Mouse (Mus musculus): ENCODE data around the gene Gm16253. TPM values are rescaled to one million over a fixed set of nuclear protein-coding genes. Genes with fewer than 3 reads are reported as not detected.

Gene Gm16253
- total RNA-seq, 2 experiments from 2014 or later = not detected

DNA sequence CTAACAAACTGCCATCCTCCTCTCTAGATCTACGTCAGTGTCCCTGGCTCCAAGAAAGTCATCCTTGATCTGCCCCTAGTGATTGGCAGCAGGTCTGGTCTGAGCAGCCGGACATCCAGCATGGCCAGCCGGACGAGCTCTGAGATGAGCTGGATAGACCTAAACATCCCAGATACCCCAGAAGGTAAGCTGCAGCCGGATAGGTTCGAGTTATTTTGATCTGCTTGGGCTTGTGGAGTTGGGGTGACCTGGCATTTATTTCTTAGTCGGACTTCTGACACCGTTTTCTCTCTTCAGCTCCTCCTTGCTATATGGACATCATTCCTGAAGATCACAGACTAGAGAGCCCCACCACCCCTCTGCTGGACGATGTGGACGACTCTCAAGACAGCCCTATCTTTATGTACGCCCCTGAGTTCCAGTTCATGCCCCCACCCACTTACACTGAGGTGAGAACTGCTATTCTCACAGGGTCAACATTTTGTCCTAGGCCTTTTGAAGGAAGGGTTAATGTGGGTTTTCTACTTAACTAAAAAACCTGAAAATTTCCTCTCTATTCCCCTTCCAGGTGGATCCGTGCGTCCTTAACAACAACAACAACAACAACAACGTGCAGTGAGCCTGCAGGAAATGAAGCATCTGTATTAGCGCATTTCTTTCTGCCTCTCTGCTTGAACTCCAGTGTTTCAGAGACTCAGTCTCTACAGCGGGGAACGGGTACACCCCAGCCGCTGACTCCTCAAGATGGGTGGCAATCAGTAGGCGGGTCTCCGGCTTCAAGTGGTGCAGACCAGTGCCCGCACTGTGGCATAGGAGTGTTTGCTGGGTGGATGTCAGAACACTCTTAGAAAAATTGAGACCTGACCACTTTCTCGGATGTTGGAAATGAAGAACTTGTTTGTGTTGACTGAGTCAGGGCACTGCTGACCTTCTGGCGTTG lies 16.6 kb upstream of the Gm16253 start:
- TF ChIP-seq CTCF (conservative IDR thresholded peaks at IDR 0.05) = no peak
- peak overlapping the region; percentile 62; the same call in 1 of the 2 replicates for H3K27ac ChIP-seq
- H3K4me3 ChIP-seq = peak overlapping the region; percentile 66
- no peak for DNase-seq (ENCODE audit: low spot score in 2 of 2)

DNA sequence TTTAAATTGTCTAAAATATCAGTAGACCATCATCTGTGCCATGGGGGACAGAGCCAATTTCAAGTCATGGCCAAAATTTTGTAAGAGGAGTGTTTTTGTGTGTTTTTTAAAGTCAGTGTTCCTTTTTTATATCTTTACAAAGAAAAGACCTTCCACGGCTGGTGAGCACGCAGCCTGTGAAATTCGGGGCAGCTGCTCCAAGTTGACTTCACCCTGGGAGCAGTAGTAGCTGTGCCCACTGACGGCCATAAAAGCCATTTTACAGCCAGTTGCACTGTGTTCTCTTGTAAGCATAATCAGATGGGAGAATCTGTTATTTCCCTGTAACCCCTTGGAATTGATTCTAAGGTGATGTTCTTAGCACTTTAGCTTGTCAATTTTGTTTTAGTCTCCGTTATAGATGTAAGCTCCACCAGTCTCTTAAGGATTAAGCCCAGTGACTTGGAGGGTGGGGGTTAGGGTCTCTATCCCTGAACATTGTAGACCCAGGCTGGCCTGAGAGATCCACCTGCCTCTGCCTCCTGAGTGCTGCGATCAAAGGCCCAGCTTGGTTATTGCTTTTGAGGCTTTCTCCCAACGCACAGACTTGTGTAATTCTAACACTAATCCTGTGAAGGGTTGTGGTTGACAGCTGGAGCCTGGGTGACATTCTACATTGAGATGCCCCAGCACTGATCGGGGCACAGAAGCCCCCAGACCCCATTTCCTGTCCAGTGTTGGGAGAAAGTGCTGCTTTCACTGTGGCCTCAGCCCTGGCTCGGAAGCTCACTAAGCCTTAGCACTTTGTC lies 15.7 kb upstream of the Gm16253 start:
- TF ChIP-seq CTCF (conservative IDR thresholded peaks at IDR 0.05) = no peak
- peak overlapping the region; percentile 66 for H3K4me3 ChIP-seq
- H3K27ac ChIP-seq = peak overlapping the region; percentile 62; the same call in 1 of the 2 replicates
- DNase-seq (ENCODE audit: low spot score in 2 of 2) = no peak

DNA sequence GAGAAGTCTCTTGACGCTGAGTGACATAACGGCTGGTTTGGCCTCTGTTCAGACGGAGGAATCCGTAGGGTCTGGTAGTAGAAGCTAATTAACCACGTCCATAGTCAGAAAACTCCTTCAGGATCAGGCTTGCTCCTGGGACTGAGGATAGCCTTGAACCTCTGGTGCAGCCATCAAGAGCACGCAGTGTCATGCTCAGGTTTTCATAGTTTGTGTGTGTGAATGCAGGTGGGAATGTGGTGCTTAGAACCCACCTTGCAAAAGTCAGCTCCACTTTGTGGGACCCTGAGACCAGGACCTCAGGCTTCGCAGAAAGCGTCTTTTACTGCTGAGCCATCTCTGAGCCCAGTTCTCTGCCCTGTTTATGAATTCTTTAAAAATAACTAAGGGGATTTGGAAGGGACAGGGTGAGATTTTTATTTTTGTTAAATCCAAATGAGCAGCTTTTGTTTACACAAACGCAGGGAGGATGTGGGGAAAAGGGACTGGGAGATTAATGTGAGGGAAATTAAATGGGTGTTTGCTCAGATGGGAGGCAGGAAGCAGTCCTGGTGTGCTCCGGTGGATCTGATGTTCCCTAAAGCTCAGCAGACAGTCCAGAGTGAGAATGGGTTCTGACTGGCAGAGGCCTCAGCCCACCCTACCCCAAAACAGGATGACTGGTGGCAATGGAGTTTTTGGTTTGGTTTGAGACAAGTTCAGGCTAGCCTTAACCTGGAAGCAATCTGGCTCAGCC lies 14.7 kb upstream of the Gm16253 start:
- Histone ChIP-seq H3K4me3 (peak overlapping the region; percentile 66; the same call in 1 of the 2 replicates), H3K27ac (peak overlapping the region; percentile 62)
- TF ChIP-seq CTCF (conservative IDR thresholded peaks at IDR 0.05) = no peak
- DNase-seq (ENCODE audit: low spot score in 2 of 2) = no peak

DNA sequence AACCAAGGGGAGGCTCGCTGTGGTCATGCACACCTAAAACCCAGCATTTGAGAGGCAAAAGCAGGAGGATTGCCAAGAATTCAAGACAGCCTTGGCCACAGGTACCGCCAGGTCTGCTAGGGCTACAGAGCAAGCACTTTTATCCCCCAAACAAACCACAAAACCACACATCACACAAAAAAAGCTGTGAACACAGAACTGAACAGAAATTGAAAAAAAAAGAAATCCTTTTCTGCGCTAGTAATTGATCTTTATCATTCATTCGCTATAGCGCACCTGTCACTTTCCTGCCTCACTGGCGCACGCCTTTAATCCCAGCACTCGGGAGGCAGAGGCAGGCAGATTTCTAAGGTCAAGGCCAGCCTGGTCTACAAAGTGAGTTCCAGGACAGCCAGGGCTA lies 13.5 kb upstream of the Gm16253 start:
- Histone ChIP-seq H3K4me3 (no peak overlapping the region), H3K27ac (peak overlapping the region; percentile 3; the same call in 1 of the 2 replicates)
- TF ChIP-seq CTCF (conservative IDR thresholded peaks at IDR 0.05) = no peak
- no peak for DNase-seq (ENCODE audit: low spot score in 2 of 2)

DNA sequence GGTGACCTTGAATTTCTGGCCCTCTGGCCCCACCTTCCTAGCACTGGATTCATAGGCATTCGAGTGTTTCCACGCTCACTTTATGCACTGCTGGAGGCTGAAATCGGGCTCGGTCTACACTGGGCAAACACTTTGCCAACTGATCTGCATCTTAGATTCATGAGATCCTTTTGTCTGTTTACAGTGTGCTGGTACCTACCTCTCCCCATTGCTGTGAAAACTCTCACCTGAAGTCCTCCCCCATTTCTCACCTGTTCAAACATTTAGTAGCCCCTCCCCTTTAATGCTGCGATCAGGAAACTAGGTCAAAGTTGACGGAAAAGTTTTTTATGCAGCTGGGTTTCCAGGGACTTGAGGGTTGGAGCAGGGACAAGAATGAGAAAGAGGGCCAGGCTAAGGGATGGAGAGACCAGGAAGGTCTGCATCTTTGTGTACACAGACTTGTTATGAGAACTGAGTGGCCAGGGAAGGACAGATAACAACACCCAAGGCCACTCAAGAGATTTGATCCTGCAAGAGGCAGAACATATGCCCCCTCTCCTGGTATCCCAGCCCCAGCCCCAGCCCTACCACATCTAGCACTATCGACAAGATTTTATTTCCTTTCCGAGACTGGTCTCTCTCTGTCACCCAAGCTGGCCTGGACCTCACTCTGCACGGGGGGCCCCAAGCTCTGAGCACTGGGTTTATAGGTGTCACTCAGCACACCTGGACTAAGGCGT lies 12.7 kb upstream of the Gm16253 start:
- no peak for DNase-seq (ENCODE audit: low spot score in 2 of 2)
- H3K4me3 ChIP-seq = no peak overlapping the region
- peak overlapping the region; percentile 77 for H3K27ac ChIP-seq
- TF ChIP-seq CTCF (conservative IDR thresholded peaks at IDR 0.05) = no peak

DNA sequence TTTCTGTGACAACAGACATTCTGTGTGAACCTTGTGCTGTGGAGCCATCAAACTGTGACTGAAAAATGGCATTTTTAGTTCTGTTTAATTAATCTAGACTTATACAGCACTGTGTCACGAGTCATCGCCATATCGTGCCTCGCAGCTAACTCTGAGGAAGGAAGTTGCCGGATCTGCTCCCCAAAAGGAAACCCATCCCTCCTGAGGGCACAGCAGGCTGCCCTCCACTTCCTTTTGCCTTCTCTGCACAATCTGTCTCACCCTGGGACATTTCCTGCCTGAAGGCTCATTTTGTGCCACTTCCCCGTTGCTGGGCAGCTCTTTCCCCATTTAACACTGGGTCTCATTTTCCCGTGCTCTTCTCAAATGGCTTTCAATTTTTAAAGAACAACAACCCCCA lies 12.2 kb upstream of the Gm16253 start:
- Histone ChIP-seq H3K4me3 (no peak overlapping the region), H3K27ac (peak overlapping the region; percentile 77)
- no peak for TF ChIP-seq CTCF (conservative IDR thresholded peaks at IDR 0.05)
- DNase-seq (ENCODE audit: low spot score in 2 of 2) = no peak

DNA sequence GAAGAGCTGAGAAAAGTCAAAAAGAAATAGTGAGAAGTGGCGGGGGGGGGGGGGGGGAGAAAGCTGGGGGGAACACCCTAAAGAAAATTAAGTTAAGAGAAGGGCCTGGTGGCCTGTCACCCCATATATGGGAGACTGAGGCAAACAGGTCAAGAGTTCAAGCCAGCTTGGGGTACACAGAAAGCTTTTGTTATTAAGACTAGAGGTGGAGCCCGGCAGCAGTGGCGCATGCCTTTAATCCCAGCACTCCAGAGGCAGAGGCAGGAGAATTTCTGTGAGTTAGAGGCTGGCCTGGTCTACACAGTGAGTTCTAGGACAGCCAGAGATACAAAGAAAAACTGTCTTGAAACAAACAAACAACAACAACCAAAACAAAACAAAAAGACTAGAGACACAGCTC lies 11.7 kb upstream of the Gm16253 start:
- no peak for DNase-seq (ENCODE audit: low spot score in 2 of 2)
- no peak for TF ChIP-seq CTCF (conservative IDR thresholded peaks at IDR 0.05)
- Histone ChIP-seq H3K4me3 (no peak overlapping the region), H3K27ac (peak overlapping the region; percentile 77)

DNA sequence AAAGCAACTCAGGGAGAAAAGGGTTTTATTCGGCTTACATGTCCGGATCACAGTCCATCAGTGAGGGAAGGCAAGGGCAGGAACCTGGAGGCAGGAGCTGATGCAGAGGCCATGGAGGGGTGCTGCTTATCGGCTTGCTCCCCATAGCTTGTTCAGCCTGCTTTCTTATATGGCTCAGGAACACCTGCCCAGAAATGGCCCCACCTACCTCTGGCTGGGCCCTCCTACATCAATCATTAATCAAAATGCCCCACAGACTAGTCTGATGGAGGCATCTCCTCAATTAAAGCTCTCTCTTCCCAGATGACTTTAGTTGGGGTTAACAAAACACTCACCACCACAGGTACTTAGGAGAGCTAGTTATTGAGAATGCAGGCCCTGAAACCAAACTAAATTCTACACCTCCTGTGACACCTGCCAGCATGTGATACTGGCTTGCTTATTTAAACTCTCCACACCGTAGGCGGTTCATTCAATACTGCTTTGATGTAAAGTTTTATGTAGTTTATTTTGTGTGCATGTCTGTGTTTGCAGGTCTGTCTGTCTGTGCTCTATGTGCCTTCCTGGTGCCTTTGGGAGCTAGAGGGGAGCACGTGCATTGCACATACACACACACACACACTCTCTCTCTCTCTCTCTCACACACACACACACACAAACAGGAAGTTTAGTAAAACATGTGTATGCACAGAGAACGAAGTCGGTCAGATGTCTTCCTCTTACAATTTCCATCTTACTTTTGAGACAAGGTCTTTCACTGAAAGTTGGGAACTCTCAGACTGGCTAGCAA lies 9.9 kb upstream of the Gm16253 start:
- TF ChIP-seq CTCF (conservative IDR thresholded peaks at IDR 0.05) = no peak
- Histone ChIP-seq H3K4me3 (no peak overlapping the region), H3K27ac (no peak overlapping the region)
- no peak for DNase-seq (ENCODE audit: low spot score in 2 of 2)

DNA sequence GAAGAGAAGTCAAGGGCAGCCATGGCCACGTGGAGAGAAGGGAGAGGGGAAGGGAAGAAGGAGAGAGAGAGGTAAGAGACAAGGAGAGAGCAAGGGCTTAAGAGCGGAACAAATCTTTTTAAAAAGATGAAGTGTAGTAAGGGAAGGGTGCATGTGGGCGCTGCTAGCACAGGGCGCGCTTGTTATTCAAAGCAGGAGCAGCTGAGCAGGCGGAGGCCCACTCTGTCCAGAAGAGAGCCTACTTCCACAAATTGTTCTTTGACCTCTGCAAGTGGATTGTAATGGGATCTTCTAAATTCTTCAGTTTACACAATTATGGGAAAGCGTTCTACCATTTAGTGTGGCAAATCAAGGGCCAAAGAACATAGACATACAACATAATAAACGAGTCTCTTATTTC lies 8.2 kb upstream of the Gm16253 start:
- H3K27ac ChIP-seq = 0 out of 2 replicates have a peak overlapping the region, but pooled peaks have one; percentile 43
- H3K4me3 ChIP-seq = no peak overlapping the region
- DNase-seq (ENCODE audit: low spot score in 2 of 2) = no peak
- no peak for TF ChIP-seq CTCF (conservative IDR thresholded peaks at IDR 0.05)

DNA sequence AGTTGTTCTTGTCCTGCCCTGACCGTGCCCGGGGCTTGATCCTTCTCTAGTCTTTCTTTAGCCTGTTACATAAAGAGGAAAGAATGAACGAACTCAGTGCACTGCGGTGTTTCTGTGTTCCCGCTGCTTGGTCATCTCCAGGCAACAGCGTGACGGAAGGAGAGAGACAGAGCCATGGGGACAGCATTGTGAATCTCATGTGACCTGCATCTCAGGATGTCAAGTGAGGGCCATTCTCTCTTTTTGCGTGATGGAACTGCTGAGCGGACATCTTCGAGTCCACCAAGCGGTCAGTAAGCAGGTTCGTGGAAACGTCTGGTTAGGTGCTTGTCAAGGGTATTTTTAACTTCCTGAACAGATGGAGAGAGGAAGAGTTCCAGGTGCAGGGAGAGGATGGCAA lies 7.3 kb upstream of the Gm16253 start:
- Histone ChIP-seq H3K4me3 (no peak overlapping the region), H3K27ac (no peak overlapping the region)
- no peak for DNase-seq (ENCODE audit: low spot score in 2 of 2)
- no peak for TF ChIP-seq CTCF (conservative IDR thresholded peaks at IDR 0.05)

DNA sequence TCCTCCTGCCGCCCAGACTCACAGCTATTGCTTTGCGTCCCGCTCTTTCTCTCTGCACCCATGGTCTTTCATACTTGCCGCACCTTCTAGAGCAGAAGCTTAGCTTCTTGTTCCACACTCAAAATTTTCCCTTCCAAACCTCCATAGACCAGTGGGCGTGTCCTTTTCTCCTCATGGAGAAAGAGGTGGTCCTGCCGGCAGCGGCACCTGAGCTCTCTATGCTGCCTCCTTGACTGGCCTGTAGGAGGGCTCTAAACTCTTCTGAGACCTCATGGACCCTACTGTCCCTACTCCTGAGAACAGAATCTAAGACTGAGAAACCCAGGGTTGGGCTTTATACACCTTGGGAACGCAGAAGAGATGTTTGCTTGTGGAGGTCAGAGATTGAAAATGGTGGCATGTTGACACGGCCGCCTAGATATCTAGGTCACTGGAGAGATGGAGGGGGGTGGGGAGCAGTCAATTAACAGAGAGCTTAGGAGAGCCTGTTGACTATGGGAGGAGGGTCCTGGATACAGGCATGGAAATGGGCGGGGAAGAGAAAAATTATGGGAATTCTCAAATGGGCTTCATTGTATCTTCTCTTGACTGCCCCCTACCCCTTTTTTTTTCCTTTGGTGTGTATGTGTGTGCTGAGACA lies 6.7 kb upstream of the Gm16253 start:
- TF ChIP-seq CTCF (conservative IDR thresholded peaks at IDR 0.05) = no peak
- H3K27ac ChIP-seq = no peak overlapping the region; the same call in 1 of the 2 replicates
- DNase-seq (ENCODE audit: low spot score in 2 of 2) = no peak
- no peak overlapping the region for H3K4me3 ChIP-seq
